Mouse (Mus musculus) adrenal gland, postnatal 10 days (tissue): ENCODE measurements around the gene Aff3. TPM values are rescaled to one million over a fixed set of nuclear protein-coding genes. Genes with fewer than 3 reads are reported as not detected.

ENCODE experiments used
- DNase-seq: peaks from one replicate; pipeline ENCODE4 v3.0.0; 2021; ENCODE audit warnings: mixed read lengths
- total RNA-seq, 2 experiments: library from RNA; stranded (reverse); gene quantifications; 2 replicates each; pipeline ENCODE4 v1.2.3; 2021

The Aff3 gene
- total RNA-seq, 2 experiments from 2014 or later = 7.0 to 9.8 TPM

DNA sequence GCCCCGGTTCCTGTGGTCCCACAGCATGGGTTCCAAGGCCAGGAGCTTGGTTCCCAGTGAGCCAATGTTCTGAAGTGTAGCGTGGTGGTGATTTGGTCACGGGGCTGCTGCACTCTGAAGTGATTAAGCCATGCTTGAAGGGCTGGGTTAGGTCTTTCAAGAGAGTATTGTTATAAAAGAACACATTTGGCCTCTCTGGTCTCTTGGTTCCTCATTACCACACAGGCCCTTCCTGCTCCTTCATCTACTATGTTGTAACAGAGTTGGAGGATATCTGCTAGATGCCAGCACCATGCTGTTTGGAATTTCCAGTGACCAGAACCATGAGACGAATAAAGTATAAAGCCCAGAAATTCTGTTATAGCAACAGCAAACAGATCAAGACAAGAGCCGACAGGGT is 431.6 kb downstream of the Aff3 start:
- no peak for DNase-seq

DNA sequence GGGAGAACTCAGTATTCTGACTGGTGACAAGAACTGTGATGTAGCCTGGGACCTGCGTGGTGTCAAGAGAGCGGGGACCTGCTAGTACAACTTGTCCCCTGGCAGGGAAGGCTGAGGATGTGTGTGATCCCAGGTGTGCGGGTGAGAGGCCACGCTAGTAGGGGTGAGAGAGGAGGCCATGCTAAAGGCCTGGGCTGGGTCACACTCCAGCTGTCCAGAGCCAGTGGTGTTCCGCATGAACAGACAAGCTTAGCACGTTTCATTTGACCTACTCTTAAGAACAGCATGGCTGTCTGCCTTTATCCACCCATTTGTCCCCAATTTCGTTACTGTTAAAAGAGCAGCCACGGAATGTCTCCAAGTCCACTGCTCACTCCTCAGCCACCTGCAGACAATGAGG is 434.7 kb downstream of the Aff3 start:
- no peak for DNase-seq

DNA sequence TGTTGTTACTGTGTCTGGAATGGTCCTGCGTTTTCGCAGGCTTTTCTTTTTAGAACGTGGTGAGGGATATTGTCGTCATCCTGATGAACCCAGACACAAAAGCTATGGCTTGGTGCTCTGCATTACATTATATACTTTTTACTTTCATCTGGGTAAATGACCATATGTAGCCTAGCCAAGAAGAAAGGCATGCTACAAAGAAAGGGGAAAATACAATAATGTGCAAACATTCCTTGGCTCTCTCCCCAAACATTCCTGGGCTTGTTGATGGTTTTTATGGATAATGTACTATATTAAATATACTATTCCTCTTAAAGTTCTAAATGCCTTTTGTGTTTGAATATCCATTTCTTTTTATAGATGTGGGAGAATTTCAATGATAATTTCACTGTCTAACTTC is 435.9 kb downstream of the Aff3 start:
- no peak for DNase-seq

DNA sequence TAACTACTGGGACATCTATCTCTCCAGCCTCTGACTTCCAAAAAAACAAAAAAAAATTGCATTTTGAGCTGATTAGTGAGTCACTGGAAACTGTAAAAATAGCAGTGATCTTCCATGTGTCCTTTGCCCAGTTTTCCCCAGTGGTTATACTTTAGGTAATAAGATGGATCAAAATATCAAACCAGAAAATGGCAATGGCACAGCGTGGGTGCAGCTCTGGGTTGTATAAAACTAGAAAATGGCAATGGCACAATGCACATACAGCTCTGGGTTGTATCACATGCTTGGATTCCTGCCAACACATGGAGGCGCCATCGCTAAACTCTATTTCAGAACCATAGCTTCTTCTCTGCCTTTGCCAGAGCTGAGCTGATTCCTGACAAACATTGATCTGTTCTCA is 439.6 kb downstream of the Aff3 start:
- no peak for DNase-seq

DNA sequence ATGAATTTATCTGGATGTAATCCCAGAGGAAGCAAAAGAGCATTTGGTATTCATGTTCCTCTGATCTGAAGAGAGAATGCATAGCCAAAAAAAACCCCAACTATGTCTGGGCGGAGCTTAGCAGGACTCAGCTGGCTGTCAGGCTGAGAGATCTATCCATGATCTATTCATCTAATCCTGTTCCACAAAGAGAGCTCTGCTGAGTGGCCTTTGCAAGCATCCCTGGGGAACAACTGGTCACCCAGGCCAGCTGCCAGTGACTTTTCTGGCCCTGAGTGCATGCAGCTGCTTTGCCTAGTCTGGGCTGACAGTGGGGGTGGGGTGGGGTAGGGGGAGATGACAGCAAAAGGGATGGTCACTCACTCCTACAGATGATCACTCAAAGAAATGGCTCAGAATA is 442.6 kb downstream of the Aff3 start:
- peak; percentile 59 for DNase-seq

DNA sequence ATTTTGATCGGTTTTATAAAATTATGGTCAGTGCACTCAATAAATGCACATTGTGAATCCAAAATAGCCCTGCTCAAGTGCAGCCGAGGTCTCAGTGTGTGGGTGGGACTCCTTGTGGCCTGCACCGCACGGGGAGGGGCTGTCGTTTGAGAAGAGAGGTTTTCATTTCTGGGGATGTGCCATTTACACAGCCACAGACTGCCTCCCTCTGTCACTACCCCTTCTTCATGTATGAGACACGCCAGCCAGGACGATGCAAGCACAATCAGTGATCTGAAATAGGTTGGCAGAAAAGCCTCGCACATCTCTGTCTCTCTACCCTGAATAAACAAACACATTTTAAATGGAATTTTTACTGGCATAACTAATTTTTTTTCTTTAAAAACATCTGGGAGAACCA is 443.3 kb downstream of the Aff3 start:
- no peak for DNase-seq

DNA sequence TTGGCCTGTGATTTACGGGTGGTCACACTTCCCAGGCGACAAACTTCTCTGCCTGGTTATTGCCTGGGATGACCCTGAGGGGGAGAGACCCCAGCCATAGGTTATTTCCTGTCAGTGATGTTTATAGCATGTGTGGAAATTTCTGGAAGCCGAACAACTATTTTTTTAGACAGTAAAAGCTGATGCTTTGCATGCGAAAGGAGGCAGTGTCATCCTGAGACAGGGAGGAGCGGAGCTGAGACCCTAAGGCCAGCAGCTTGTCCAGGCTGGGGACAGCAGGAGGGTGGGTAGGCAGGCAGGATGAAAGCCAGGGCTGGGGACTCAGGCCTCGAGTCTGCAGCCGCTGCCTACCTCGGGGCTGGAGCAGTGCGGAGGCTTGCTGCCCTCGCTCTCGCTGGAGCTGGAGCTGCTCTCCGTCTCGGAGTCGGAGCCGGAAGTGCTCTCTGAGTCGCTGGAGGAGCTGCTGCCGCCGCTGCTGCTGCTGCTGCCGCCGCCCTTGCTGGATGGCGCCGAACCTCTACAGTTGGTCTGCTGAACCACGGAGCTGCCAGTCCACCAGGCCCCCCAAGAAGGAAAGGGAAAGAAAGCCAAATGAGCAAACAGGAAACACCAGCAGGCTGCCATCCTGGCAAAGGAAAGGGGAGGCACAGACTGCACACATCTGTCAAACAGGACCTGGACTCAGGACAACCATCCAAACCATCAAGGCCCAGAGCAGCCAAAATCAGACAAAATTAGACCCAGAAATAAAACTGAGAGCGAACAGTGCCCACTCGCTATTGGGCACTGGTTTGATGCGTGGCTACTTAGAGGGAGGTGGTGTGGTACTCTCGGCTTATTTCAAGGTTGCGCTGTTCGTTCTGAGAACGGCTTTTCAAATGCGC is 446.6 kb downstream of the Aff3 start:
- peak; percentile 54 for DNase-seq

DNA sequence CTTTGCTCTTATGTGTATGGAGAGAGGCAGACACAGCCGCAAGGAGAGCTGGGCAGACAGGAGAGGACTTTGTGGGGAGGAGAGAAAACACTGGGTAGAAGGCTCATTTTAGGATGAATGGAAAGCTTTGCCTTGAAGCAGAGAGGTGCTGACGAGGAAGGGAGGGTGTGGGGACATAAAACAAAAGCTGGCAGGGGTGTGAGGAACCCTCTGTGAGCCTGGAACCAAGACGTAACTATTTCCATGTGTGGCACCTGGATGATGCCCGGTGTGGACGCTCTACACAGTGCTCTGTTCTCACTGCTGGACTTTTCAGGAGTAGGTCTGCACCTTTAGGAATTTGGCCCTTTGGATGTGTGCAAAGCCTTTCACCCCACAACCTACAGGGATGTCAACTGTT is 447.7 kb downstream of the Aff3 start:
- no peak for DNase-seq

DNA sequence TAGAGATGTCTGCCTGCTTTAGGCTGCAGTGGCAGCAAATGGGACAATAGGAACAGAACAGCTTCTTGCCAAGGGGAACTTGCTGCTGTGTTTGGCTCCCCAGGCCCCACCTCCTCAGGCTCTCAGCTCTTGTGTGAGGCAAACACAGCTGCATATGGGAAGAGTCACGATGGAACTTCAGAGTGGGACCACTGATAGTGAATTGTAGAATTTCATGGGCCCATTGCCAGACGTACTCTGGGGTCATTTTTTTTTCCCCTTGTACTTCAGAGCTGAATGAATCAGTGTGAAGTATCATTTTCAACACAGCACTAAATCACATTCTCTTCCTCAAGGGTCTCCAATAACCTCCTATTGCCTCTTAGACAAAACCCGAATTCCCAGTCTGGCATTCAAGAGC is 451.4 kb downstream of the Aff3 start:
- DNase-seq = no peak

DNA sequence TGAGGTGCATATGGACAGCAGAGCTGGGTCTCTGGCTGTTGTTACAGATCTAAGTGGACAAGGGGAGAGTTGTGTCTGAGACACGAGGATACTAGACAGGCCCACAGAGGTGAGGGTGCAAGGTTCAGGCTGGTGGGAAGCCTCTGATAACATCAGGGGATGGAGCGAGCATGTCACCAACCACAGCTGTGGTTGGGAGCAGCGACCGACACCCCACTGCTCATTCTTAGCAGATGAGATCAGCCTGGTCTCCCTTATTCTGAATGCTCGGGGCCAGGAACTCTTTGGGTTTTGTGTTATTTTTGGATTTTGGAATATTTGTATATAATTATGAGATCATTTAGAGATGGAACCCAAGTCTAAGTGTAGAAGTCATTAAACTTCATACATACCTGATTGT is 452.4 kb downstream of the Aff3 start:
- no peak for DNase-seq

DNA sequence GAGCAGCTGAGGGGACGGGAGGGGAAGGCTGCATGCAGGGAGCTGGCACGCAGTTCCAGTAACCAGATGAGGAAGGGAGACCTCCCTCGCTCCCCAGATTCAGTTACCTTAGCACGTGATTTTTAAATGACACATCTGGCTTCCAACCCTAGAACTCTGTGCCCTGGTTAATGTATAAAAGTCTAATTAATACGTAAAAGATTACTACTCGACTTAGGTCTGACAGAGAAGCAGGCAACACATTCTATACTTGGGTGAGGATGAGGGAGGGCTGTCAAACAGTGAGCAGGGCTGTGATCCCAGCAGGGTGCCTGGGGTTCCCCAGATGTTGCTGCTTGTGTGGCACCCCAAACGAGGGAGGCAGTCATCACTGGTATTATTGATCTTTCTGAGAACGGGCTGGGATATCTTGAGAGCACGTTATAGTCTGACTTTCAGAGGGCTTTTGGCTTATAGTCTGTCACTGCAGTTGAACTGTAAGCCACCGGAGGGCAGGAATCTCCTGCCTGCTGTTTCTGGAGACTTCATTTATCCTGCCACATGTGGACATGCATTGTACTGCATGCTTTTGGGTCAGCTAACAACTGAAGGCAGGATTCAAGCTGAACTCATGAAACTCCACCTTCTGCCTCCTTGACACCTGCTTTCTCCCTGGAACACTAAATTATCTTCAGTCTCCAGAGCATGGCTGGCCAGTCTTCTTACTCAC is 462.1 kb downstream of the Aff3 start:
- peak; percentile 69 for DNase-seq

DNA sequence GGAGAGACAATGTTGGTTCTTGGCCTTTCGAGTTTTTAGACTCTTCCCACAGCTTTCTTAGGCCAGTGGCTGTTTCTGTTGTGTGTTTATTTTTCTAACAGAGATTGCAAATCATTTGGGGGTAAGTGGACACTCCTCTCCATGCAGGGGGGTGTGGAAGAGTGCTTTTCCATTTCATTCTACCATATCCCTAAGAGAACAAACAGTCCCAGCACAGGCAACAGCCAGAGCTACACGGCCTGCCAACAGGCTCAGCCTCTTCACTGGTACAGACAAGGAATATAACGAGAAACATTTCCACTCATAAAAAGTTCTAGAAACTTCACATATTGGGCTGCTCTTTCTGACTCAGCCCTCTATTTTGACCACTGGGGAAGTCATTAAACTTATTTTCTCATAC is 463.0 kb downstream of the Aff3 start:
- DNase-seq = no peak

DNA sequence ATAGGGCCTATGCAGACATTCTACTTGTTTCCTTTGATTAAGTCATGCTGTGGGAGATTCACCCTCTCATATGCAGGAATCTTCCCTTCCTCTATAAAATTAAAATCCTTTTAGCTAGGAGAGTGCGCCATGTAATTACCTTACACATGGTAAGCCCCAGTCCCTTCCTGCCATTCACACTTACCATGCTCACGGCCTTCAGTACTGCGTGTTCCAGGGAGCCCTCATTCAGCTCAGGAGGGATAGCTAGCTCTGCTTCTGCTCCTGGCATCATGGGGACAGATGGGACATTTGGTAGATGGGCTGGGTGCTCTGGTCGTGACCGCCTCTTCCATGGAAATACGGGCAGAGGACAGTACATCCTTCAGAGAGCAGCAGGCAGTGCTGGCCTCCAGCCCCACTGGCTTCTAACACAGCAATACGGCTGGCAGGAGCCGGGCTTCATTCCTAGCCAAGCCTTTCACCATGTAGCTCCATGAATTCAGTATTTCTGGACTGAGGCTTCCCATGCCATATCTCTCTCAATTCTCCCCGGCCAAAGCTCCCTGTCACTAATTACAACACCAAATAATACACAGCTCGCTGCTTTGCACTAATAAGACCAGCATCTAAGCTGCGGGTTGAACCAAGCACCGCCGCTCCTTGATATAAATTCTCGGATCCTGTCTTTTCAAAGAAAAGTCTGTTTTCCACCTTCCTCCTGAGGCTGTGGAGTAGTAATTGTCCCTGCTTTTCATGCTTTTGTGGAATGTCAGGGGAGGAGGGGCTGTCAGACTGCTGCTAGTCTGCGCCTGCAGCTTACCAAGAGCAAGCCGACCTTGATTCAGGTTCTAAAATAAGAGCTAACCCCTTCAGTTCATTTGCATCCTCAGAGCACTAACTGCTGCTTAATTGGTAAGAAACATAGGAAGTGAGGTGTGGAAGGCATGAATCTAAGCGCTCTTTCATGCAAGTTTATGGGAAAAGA is 464.8 kb downstream of the Aff3 start:
- DNase-seq = peak; percentile 31

DNA sequence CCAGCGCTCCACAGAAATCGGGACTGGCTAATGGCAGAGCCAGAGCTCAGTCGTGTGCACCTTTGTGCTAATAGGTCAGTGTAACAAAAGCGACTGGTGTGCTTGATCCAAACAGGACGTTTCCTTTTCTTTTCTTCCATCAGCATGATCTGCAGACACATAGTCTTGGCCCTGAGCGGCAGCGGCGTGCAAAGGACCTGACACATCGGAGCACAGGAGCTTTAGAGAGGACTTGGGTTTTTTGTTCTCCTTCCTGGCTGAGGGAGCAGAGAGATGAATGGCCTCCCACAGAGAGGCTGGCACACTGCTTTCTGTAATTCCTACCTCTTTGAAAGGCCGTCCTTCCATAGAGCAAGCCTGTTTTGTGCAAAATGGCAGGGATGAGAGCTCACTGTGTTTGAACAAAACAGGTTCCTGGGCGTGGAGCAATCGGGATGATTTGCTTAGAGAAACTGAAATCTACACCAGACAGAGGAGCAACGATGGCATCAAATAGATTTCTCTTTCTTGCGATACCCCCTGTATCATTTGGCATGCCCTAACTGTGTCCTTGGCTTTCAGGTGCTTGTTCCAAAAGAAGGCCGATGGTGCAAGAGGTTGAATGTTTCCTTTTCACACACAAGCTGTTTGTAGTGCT is 466.2 kb downstream of the Aff3 start:
- no peak for DNase-seq

DNA sequence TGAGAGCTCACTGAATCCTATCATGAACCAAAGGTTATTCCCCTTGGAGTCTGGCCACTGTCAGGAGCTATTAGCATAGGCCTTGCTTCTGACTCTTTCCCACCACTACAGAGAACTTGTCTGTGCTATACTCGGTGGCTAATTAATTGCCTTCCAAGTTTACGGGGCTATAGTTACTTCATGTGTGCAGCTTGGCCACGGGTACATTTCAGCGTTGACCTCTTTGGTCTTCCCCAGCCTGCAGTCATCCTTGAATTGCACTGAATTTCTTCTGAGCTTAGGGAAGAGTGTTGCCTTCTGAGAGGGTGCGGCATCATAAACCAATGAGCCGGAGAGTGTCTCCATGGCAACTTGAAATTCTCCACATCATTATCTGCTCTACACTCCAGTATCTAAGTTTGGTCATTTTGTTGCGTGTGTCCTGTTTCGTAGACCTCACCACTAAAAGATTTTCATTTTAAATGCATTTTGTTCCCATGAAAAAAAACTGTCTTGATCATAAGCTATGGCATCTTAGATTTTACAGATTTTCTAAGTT is 467.5 kb downstream of the Aff3 start:
- DNase-seq = no peak

DNA sequence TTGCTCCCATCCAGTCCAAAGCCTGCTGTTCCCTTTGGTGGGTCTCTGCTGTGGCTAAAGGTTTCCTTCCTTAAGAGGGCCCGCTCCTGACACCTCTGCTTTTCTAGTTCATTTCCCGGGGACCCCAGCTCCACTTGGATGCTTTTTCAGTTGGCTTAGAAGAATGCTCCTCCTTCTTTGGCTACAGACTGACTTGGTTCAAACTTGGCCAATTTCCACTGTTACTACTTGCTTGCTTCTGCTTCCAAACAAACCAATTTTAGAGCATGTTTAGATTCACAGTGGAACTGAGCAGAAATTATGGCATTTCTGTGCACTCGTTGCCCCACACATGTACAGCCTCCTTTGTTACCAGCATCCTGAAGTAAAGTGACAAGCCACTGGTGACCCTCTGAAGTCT is 469.0 kb downstream of the Aff3 start:
- no peak for DNase-seq

DNA sequence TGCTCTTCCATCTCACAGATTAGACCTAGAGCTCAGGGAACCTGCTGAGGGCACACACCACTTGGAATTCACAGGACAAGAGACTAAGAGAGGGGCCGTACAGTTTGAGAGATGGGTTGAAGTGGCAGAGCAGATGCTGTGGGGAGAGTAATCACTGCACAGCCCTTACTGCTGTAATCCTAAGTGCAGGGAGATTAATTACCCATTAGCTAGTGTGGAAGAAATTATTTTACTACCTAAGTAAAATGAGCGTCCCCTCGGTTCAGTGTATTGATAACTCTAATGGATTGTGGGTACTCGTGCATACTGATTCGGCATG is 478.6 kb downstream of the Aff3 start:
- DNase-seq = no peak

DNA sequence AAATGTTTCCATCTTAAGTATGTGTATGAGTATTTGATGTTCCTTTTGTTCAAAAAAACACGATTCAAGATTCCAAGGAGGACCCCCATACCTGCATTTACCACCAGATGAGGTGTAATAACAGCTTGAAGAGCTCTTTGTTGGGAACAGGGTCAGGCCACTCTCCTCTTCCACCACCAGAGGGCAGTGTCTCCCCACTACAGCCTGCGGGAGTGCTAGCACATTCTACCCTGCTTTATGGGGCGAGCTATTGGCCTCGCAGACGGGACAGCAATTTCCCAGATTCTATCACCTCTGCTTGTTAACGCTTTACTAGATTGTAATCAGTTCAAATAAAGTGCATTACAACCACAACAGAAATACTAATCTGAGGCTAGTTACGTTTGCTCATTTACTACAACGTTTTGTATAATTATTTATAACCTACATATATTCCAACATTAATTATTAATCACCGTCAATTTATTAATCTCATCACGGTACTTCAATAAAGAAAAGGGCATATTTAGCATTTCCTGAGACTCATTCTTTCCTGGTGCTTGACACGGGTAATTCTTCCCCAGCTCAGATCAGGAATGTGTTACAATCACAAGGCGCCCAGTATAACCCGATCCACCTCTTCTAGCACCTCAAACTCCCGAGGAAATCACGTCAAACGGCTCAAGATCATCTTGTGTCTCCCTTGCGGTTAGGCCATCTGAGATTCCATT is 479.1 kb downstream of the Aff3 start:
- DNase-seq = peak; percentile 89

DNA sequence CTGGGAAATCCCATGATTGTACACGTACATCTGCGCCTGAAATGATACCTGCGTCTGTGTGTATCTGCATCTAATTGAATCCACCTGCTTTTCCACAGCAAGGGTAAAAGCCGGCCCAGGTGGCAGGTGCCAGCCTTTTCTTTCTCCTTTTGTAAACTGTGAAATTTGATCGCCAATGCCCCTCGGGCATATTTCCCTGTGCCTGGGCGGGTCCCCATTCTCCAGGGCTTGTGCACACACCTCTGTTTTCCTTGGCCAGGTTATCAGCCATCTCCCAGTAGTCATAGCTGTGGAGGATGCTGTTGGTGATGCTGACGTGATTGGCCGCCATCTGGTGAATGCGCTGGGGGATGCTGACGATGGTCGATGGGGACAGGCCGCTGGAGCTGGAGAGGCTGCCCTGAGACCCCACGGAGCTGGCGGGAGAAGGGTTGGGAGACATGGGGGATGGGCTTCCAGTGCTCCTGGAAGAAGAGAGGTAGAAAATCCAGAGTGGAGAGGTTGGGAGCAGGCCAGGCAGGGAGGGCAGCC is 483.7 kb downstream of the Aff3 start:
- DNase-seq = no peak

DNA sequence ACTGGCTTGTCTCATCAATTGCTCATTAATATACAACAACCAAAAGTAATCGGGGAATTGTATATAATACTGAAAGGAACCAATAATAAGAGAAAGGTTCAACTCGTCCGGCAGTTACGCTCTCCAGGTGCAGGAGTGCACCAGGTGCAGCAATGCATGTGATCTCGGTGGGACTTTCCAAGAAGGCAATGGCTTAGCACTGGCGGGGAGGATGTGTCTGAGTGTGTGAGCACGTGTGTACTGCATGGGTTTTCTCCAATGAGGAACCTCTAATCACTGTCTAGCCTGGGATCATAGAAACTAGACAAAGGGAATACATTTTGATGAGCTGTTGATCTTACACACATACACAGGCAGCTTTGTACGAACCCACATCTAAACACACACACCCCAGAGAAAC is 485.8 kb downstream of the Aff3 start:
- DNase-seq = no peak

DNA sequence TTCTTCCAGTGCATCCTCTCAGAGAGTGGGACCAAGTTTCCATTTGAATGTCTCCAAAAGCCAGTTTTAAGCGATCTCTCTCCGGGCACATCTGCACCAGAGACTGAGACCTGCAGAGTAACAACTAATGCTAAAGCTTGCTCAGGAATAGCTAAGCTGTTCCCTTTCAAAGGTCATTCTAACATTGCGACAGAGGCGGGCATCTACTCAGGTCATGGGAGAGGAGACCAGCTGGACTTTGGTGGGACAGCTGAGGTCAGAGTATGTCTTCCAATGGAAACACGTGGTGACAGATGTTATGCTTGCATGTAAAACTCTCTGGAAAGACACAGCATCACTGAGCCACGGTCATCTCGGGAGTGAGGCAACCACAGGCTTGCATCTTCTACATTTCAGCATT is 488.7 kb downstream of the Aff3 start:
- DNase-seq = no peak
